Mouse (Mus musculus) lung, adult 2 months (tissue): ENCODE results near the gene Cacna1s.

ENCODE experiments used
- CTCF ChIP-seq: fragments of 200-500 bp; IDR thresholded peaks from 2 replicates; pipeline ENCODE4 v1.5.1; 2011; ENCODE audit warnings: mild to moderate bottlenecking, low read length, control low read depth; ENCODE audit not compliant: insufficient read depth
- POLR2A ChIP-seq: fragments of 200-500 bp; IDR thresholded peaks from 2 replicates; pipeline ENCODE4 v1.6.1; 2011; ENCODE audit warnings: low read depth, mild to moderate bottlenecking, control low read depth, low read length, borderline replicate concordance; ENCODE audit errors: extremely low read depth

- TF ChIP-seq CTCF (no peak), POLR2A (no peak)
These were observed 104.4 kb downstream of the Cacna1s start for GRCm38 (mm10) chr1:136156951-136157350.
